Mouse (Mus musculus) brain, embryonic 14.5 days (tissue): Measurements from ENCODE around the gene Rcor2.

Source experiments
- CTCF ChIP-seq: fragments of 200-500 bp; IDR thresholded peaks from 2 replicates; pipeline ENCODE4 v1.5.1; 2012; ENCODE audit warnings: inconsistent platforms, mild to moderate bottlenecking, moderate library complexity, borderline replicate concordance; ENCODE audit not compliant: insufficient read depth, insufficient read length; ENCODE audit errors: extremely low read depth
- POLR2A ChIP-seq: fragments of 200-500 bp; IDR thresholded peaks from 2 replicates; pipeline ENCODE4 v1.6.1; 2012; ENCODE audit warnings: mild to moderate bottlenecking, inconsistent platforms, borderline replicate concordance; ENCODE audit not compliant: poor library complexity, insufficient read depth, insufficient read length, severe bottlenecking; ENCODE audit errors: extremely low read depth

- TF ChIP-seq CTCF (no peak), POLR2A (no peak)
Observed at GRCm38 (mm10) chr19:7262592-7262991, 4.5 kb upstream of the Rcor2 start.
